Mouse (Mus musculus) liver, embryonic 16.5 days (tissue): ENCODE measurements at regions not wholly inside any gene's neighbourhood (a gene's known extent, or its start where the extent isn't known, plus 50 kb on each side); places are given as distances from the start of the nearest gene placed in this dataset.

Experiments
- ATAC-seq: fragments of 200-750 bp; cut with Nextera tagmentation; 2 replicates; pipeline ENCODE4 v1.8.0; 2017; ENCODE audit warnings: low read depth, mild to moderate bottlenecking, moderate number of reproducible peaks, moderate library complexity
- H3K27ac ChIP-seq: fragments of 300-500 bp; sonication (generic); 2 replicates; pipeline ENCODE4 v1.5.1; 2014; ENCODE audit warnings: mild to moderate bottlenecking, low read length
- H3K27me3 ChIP-seq: fragments of 300-500 bp; sonication (generic); 2 replicates; pipeline ENCODE4 v1.6.1; 2014; ENCODE audit warnings: low read depth, low read length, mixed read lengths; ENCODE audit not compliant: control insufficient read depth, insufficient read depth
- H3K36me3 ChIP-seq: fragments of 300-500 bp; sonication (generic); 2 replicates; pipeline ENCODE4 v1.6.1; 2014; ENCODE audit warnings: mild to moderate bottlenecking; ENCODE audit not compliant: control insufficient read depth, insufficient read depth
- H3K4me1 ChIP-seq: fragments of 300-500 bp; sonication (generic); 2 replicates; pipeline ENCODE4 v1.6.1; 2014; ENCODE audit warnings: low read depth, low read length, mixed read lengths; ENCODE audit not compliant: control insufficient read depth
- H3K4me2 ChIP-seq: fragments of 300-500 bp; sonication (generic); 2 replicates; pipeline ENCODE4 v1.6.1; 2014; ENCODE audit warnings: low read depth, low read length, mixed read lengths
- H3K4me3 ChIP-seq: fragments of 300-500 bp; sonication (generic); 2 replicates; pipeline ENCODE4 v1.5.1; 2014; ENCODE audit warnings: low read depth, mild to moderate bottlenecking, low read length
- H3K9ac ChIP-seq: fragments of 300-500 bp; sonication (generic); 2 replicates; pipeline ENCODE4 v1.6.1; 2014; ENCODE audit warnings: low read depth, low read length
- H3K9me3 ChIP-seq: fragments of 300-500 bp; sonication (generic); replicated peaks from 2 replicates; pipeline ENCODE4 v1.6.1; 2016; ENCODE audit warnings: low read length; ENCODE audit not compliant: control insufficient read depth
- WGBS: fragments of 180-500 bp; shearing (Covaris S2); extraction: QIAGEN DNeasy Blood & Tissue Kit; methylation state at CpG from one replicate; pipeline ENCODE4 v1.1.7; 2014; ENCODE audit not compliant: insufficient replicate concordance; 5-methylcytosine and 5-hydroxymethylcytosine counted together

GRCm38 (mm10) chr4:45734011-45734410 lies 64.8 kb upstream of the Aldh1b1 start:
- Histone ChIP-seq H3K4me3 (no peak overlapping the region), H3K27me3 (no peaks in the 10 kb centered on the region), H3K4me1 (no peaks in the 10 kb centered on the region), H3K4me2 (no peak overlapping the region), H3K9me3 (no peaks in the 10 kb centered on the region), H3K36me3 (no peaks in the 10 kb centered on the region), H3K9ac (no peak overlapping the region), H3K27ac (no peak overlapping the region)
- ATAC-seq = no peak
- WGBS = 82% methylated on average over 6 of the region's 6 CpGs

GRCm38 (mm10) chr4:45730862-45731831 lies 67.7 kb upstream of the Aldh1b1 start:
- H3K36me3 ChIP-seq = no peaks in the 10 kb centered on the region
- WGBS = 34% methylated on average over 14 of the region's 14 CpGs
- H3K27me3 ChIP-seq = no peaks in the 10 kb centered on the region
- no peak overlapping the region for H3K9ac ChIP-seq
- no peak overlapping the region for H3K4me2 ChIP-seq
- no peaks in the 10 kb centered on the region for H3K4me1 ChIP-seq
- no peak overlapping the region for H3K4me3 ChIP-seq
- no peak for ATAC-seq
- no peak overlapping the region for H3K27ac ChIP-seq
- H3K9me3 ChIP-seq = no peaks in the 10 kb centered on the region

- Histone ChIP-seq H3K27ac (no peak overlapping the region), H3K9ac (no peak overlapping the region), H3K4me3 (no peak overlapping the region), H3K36me3 (no peaks in the 10 kb centered on the region), H3K9me3 (no peaks in the 10 kb centered on the region), H3K27me3 (no peaks in the 10 kb centered on the region), H3K4me1 (no peaks in the 10 kb centered on the region), H3K4me2 (no peak overlapping the region)
- ATAC-seq = no peak
- WGBS = 52% methylated on average over 4 of the region's 4 CpGs
These were observed 69.0 kb upstream of the Aldh1b1 start for GRCm38 (mm10) chr4:45729801-45730200.

GRCm38 (mm10) chr4:45728825-45729224 lies 70.0 kb upstream of the Aldh1b1 start:
- Histone ChIP-seq H3K4me1 (no peaks in the 10 kb centered on the region), H3K27me3 (no peaks in the 10 kb centered on the region), H3K36me3 (no peaks in the 10 kb centered on the region), H3K4me2 (no peak overlapping the region), H3K4me3 (no peak overlapping the region), H3K9me3 (no peaks in the 10 kb centered on the region), H3K9ac (no peak overlapping the region), H3K27ac (no peak overlapping the region)
- WGBS = 46% methylated on average over 4 of the region's 4 CpGs
- ATAC-seq = no peak

- H3K9me3 ChIP-seq = no peaks in the 10 kb centered on the region
- H3K4me3 ChIP-seq = no peak overlapping the region
- no peak overlapping the region for H3K27ac ChIP-seq
- WGBS = 69% methylated on average over 5 of the region's 5 CpGs
- no peak overlapping the region for H3K9ac ChIP-seq
- no peaks in the 10 kb centered on the region for H3K4me1 ChIP-seq
- ATAC-seq = no peak
- H3K36me3 ChIP-seq = no peaks in the 10 kb centered on the region
- no peak overlapping the region for H3K4me2 ChIP-seq
- H3K27me3 ChIP-seq = no peaks in the 10 kb centered on the region
These were observed 70.9 kb upstream of the Aldh1b1 start for GRCm38 (mm10) chr4:45727915-45728314.

- Histone ChIP-seq H3K36me3 (no peaks in the 10 kb centered on the region), H3K4me1 (no peaks in the 10 kb centered on the region), H3K4me3 (no peak overlapping the region), H3K9me3 (no peaks in the 10 kb centered on the region), H3K9ac (no peak overlapping the region), H3K27me3 (no peaks in the 10 kb centered on the region), H3K27ac (no peak overlapping the region), H3K4me2 (no peak overlapping the region)
- 56% methylated on average over 9 of the region's 9 CpGs for WGBS
- ATAC-seq = no peak
These were observed 71.3 kb upstream of the Aldh1b1 start for GRCm38 (mm10) chr4:45727474-45727873.

GRCm38 (mm10) chr4:45726783-45727182 lies 72.0 kb upstream of the Aldh1b1 start:
- Histone ChIP-seq H3K9me3 (no peaks in the 10 kb centered on the region), H3K27me3 (no peaks in the 10 kb centered on the region), H3K9ac (no peak overlapping the region), H3K27ac (no peak overlapping the region), H3K4me1 (no peaks in the 10 kb centered on the region), H3K4me3 (no peak overlapping the region), H3K36me3 (no peaks in the 10 kb centered on the region), H3K4me2 (no peak overlapping the region)
- WGBS = 70% methylated on average over 5 of the region's 5 CpGs
- ATAC-seq = no peak

- Histone ChIP-seq H3K9me3 (no peaks in the 10 kb centered on the region), H3K4me1 (no peaks in the 10 kb centered on the region), H3K4me2 (no peak overlapping the region), H3K36me3 (no peaks in the 10 kb centered on the region), H3K27ac (no peak overlapping the region), H3K9ac (no peak overlapping the region), H3K4me3 (no peak overlapping the region), H3K27me3 (no peaks in the 10 kb centered on the region)
- 58% methylated on average over 16 of the region's 16 CpGs for WGBS
- no peak for ATAC-seq
These were observed 73.5 kb upstream of the Aldh1b1 start for GRCm38 (mm10) chr4:45725055-45725910.

GRCm38 (mm10) chr4:45720352-45720751 lies 78.5 kb upstream of the Aldh1b1 start:
- no peaks in the 10 kb centered on the region for H3K27me3 ChIP-seq
- 49% methylated on average over 5 of the region's 5 CpGs for WGBS

More at GRCm38 (mm10) chr4:45720352-45720751, 78.5 kb upstream of the Aldh1b1 start:
- no peak overlapping the region for H3K4me3 ChIP-seq
- H3K36me3 ChIP-seq = no peaks in the 10 kb centered on the region
- H3K4me2 ChIP-seq = no peak overlapping the region
- H3K4me1 ChIP-seq = no peaks in the 10 kb centered on the region
- no peak overlapping the region for H3K9ac ChIP-seq
- no peak for ATAC-seq
- no peaks in the 10 kb centered on the region for H3K9me3 ChIP-seq
- H3K27ac ChIP-seq = no peak overlapping the region
